Mouse (Mus musculus) kidney, adult 2 months (tissue): Measurements from ENCODE around the gene Xkr8. TPM values are rescaled to one million over a fixed set of nuclear protein-coding genes. Genes with fewer than 3 reads are reported as not detected.

Experiments used
- DNase-seq: peaks from one replicate; pipeline ENCODE4 v3.0.0; 2021
- H3K27ac ChIP-seq: fragments of 200-500 bp; 2 replicates; pipeline ENCODE4 v1.5.1; 2012; ENCODE audit warnings: low read depth, low read length, control low read depth, inconsistent platforms; ENCODE audit not compliant: insufficient read depth
- H3K27me3 ChIP-seq: fragments of 200-500 bp; replicated peaks from 2 replicates; pipeline ENCODE4 v1.6.1; 2012; ENCODE audit warnings: mild to moderate bottlenecking, moderate library complexity, low read length, inconsistent platforms; ENCODE audit not compliant: control insufficient read depth, insufficient read depth
- H3K36me3 ChIP-seq: fragments of 200-500 bp; 2 replicates; pipeline ENCODE4 v1.6.1; 2012; ENCODE audit warnings: mild to moderate bottlenecking, moderate library complexity, low read length, inconsistent platforms; ENCODE audit not compliant: control insufficient read depth, insufficient read depth
- H3K4me1 ChIP-seq: fragments of 200-500 bp; 2 replicates; pipeline ENCODE4 v1.6.1; 2011; ENCODE audit warnings: low read length; ENCODE audit not compliant: control insufficient read depth, insufficient read depth
- H3K4me3 ChIP-seq: fragments of 200-500 bp; 2 replicates; pipeline ENCODE4 v1.5.1; 2011; ENCODE audit warnings: mild to moderate bottlenecking, low read depth, low read length, control low read depth; ENCODE audit not compliant: insufficient read depth
- CTCF ChIP-seq: fragments of 200-500 bp; conservative IDR thresholded peaks from 2 replicates; pipeline ENCODE4 v1.5.1; 2011; ENCODE audit warnings: low read depth, mild to moderate bottlenecking, control low read depth, low read length, moderate library complexity, mixed read lengths; ENCODE audit not compliant: insufficient read depth, insufficient read length
- POLR2A ChIP-seq: fragments of 200-500 bp; IDR thresholded peaks from one replicate; pipeline ENCODE4 v1.6.1; 2011; ENCODE audit warnings: low read depth, low read length, control low read depth
- WGBS: fragments of 180-500 bp; shearing (Covaris S2); methylation state at CpG from one replicate; pipeline ENCODE4 v1.1.7; 2018; 5-methylcytosine and 5-hydroxymethylcytosine counted together
- polyA plus RNA-seq: library from polyadenylated mRNA; depleted of rRNA; stranded (reverse); fragments of >200 nt; gene quantifications from 2 replicates; pipeline ENCODE4 v1.2.3, GENCODE M21; 2012; rRNA removed

Gene Xkr8
- 4.4 and 6.2 TPM in 2 replicates for polyA plus RNA-seq

GRCm38 (mm10) chr4:132732148-132732684 lies at the start of gene Xkr8:
Gene Xkr8 (minus strand): TSS chr4:132732546.
- peak within 1 kb of the TSS; percentile 55 for H3K4me3 ChIP-seq
- no peak for TF ChIP-seq POLR2A
- TF ChIP-seq CTCF: peak; percentile 43
- H3K36me3 ChIP-seq: no peaks in the 10 kb centered on the region
- H3K27ac ChIP-seq: no peak within 1 kb of the TSS
- 1% methylated on average over 34 of the region's 34 CpGs for WGBS
- no peaks in the 10 kb centered on the region for H3K27me3 ChIP-seq
- peak; percentile 95 for DNase-seq
- no peaks in the 10 kb centered on the region for H3K4me1 ChIP-seq

- no peak overlapping the region for H3K4me3 ChIP-seq
- TF ChIP-seq CTCF (no peak), POLR2A (no peak)
- H3K27ac ChIP-seq: no peak overlapping the region
- no peaks in the 10 kb centered on the region for H3K27me3 ChIP-seq
- DNase-seq: no peak
- H3K36me3 ChIP-seq: no peaks in the 10 kb centered on the region
- 84% methylated on average over 4 of the region's 4 CpGs for WGBS
- no peaks in the 10 kb centered on the region for H3K4me1 ChIP-seq
Measured at GRCm38 (mm10) chr4:132780288-132780687, 47.9 kb upstream of the Xkr8 start.

- H3K4me3 ChIP-seq: no peak overlapping the region
- no peaks in the 10 kb centered on the region for H3K4me1 ChIP-seq
- no peaks in the 10 kb centered on the region for H3K27me3 ChIP-seq
- H3K27ac ChIP-seq: no peak overlapping the region
- no peak for DNase-seq
- no peaks in the 10 kb centered on the region for H3K36me3 ChIP-seq
- WGBS: 73% methylated on average over 6 of the region's 6 CpGs
- TF ChIP-seq POLR2A (no peak), CTCF (no peak)
Measured at GRCm38 (mm10) chr4:132778562-132779201, 46.3 kb upstream of the Xkr8 start.

GRCm38 (mm10) chr4:132776764-132777163 lies 44.4 kb upstream of the Xkr8 start:
- Histone ChIP-seq H3K27me3 (no peaks in the 10 kb centered on the region), H3K4me3 (no peak overlapping the region), H3K27ac (no peak overlapping the region), H3K36me3 (no peaks in the 10 kb centered on the region), H3K4me1 (no peaks in the 10 kb centered on the region)
- peak; percentile 72 for DNase-seq
- 79% methylated on average over 5 of the region's 5 CpGs for WGBS
- TF ChIP-seq CTCF (peak; percentile 80), POLR2A (no peak)

- Histone ChIP-seq H3K4me3 (no peak overlapping the region), H3K27me3 (no peaks in the 10 kb centered on the region), H3K4me1 (no peaks in the 10 kb centered on the region), H3K27ac (no peak overlapping the region), H3K36me3 (no peaks in the 10 kb centered on the region)
- no peak for DNase-seq
- 81% methylated on average over 3 of the region's 3 CpGs for WGBS
- TF ChIP-seq POLR2A (no peak), CTCF (no peak)
Measured at GRCm38 (mm10) chr4:132774905-132775304, 42.6 kb upstream of the Xkr8 start.

- no peak overlapping the region for H3K27ac ChIP-seq
- no peak for TF ChIP-seq CTCF
- TF ChIP-seq POLR2A: no peak
- 91% methylated on average over 9 of the region's 9 CpGs for WGBS
Measured at GRCm38 (mm10) chr4:132771776-132772175, 39.4 kb upstream of the Xkr8 start.

More at GRCm38 (mm10) chr4:132771776-132772175, 39.4 kb upstream of the Xkr8 start:
- Histone ChIP-seq H3K4me3 (no peak overlapping the region), H3K36me3 (no peaks in the 10 kb centered on the region), H3K27me3 (no peaks in the 10 kb centered on the region), H3K4me1 (no peaks in the 10 kb centered on the region; the same call in 1 of the 2 replicates)
- no peak for DNase-seq
